Mouse (Mus musculus) heart, adult 2 months (tissue): Measurements from ENCODE around the gene Cpsf6.

Experiments used
- CTCF ChIP-seq: fragments of 200-600 bp; IDR thresholded peaks from 2 replicates; pipeline ENCODE4 v1.8.1; 2022; ENCODE audit warnings: antibody characterized with exemption, mild to moderate bottlenecking, moderate library complexity
- EP300 ChIP-seq: fragments of 200-500 bp; IDR thresholded peaks from 2 replicates; pipeline ENCODE4 v1.6.1; 2011; ENCODE audit warnings: low read depth, low read length, control low read depth; ENCODE audit not compliant: insufficient read depth
- POLR2A ChIP-seq: fragments of 200-500 bp; IDR thresholded peaks from 2 replicates; pipeline ENCODE4 v1.6.1; 2011; ENCODE audit warnings: mild to moderate bottlenecking, low read depth, low read length, control low read depth; ENCODE audit not compliant: insufficient read depth

DNA sequence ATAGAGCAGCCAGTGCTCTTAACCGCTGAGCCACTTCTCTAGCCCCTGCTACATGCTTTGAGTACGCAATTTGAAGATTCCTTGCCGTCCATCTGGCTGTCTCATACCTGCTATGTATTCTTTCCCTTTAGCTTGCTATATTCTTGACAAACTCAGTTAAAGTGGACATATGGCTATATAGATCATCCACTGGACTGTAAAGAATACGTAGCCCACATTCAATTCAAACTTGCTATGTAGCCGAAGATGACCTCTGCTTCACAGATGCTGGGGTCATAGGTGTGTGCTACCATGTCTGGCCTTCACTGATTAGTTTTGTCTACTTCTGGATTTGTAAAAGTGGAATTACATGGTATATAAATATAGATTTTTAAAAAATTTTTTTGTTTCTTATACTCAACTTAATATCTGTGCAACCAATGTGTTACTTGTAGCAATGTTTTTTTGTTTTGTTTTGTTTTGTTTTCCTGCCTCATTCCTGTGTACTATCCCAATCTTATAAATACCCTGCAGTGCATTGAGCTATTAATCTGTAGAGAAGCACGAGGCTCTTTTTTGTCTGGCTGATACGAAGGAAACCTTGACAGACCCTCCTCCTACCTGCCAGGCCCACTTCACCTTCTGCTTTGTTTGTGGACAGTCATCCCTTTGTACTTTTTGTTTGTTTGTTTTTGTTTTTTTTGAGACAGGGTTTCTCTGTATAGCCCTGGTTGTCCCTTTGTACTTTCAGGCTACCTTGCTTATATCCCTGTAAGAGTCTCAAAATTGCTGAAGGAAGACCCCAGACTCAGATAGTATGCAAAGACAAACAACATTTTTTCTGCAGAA, 28.9 kb upstream of the Cpsf6 start:
- TF ChIP-seq POLR2A: no peak
- TF ChIP-seq EP300: no peak
- no peak for TF ChIP-seq CTCF
